Mouse (Mus musculus) kidney, embryonic 14.5 days (tissue): Measurements from ENCODE around the gene Fam72a. TPM values are rescaled to one million over a fixed set of nuclear protein-coding genes. Genes with fewer than 3 reads are reported as not detected.
A peak's percentile ranks its signal among the peaks of the same experiment; 100 is the strongest.

ENCODE experiments used
- ATAC-seq: fragments of 200-750 bp; cut with Nextera tagmentation; 2 replicates; pipeline ENCODE4 v1.8.0; 2017; ENCODE audit warnings: moderate number of reproducible peaks, mild to moderate bottlenecking, moderate TSS enrichment, moderate library complexity; ENCODE audit not compliant: low FRiP score, low TSS enrichment
- H3K27ac ChIP-seq: fragments of 300-500 bp; sonication (generic); 2 replicates; pipeline ENCODE4 v1.5.1; 2014; ENCODE audit warnings: low read depth, mild to moderate bottlenecking, low read length, moderate library complexity, mixed read lengths
- H3K27me3 ChIP-seq: fragments of 300-500 bp; sonication (generic); 2 replicates; pipeline ENCODE4 v1.6.1; 2014; ENCODE audit warnings: mild to moderate bottlenecking, low read length; ENCODE audit not compliant: control insufficient read depth, insufficient read depth
- H3K36me3 ChIP-seq: fragments of 300-500 bp; sonication (generic); 2 replicates; pipeline ENCODE4 v1.6.1; 2014; ENCODE audit warnings: low read length, mixed read lengths; ENCODE audit not compliant: control insufficient read depth, insufficient read depth
- H3K4me1 ChIP-seq: fragments of 300-500 bp; sonication (generic); 2 replicates; pipeline ENCODE4 v1.6.1; 2014; ENCODE audit warnings: low read length, mixed read lengths; ENCODE audit not compliant: control insufficient read depth, insufficient read depth
- H3K4me2 ChIP-seq: fragments of 300-500 bp; sonication (generic); replicated peaks from 2 replicates; pipeline ENCODE4 v1.6.1; 2014; ENCODE audit warnings: low read depth, mild to moderate bottlenecking, low read length
- H3K4me3 ChIP-seq: fragments of 300-500 bp; sonication (generic); 2 replicates; pipeline ENCODE4 v1.5.1; 2014; ENCODE audit warnings: mild to moderate bottlenecking, low read length
- H3K9ac ChIP-seq: fragments of 300-500 bp; sonication (generic); 2 replicates; pipeline ENCODE4 v1.6.1; 2014; ENCODE audit warnings: low read depth, mild to moderate bottlenecking, low read length, moderate library complexity
- H3K9me3 ChIP-seq: fragments of 300-500 bp; sonication (generic); 2 replicates; pipeline ENCODE4 v1.6.1; 2016; ENCODE audit warnings: low read length; ENCODE audit not compliant: control insufficient read depth
- WGBS: fragments of 180-500 bp; shearing (Covaris S2); extraction: QIAGEN DNeasy Blood & Tissue Kit; methylation state at CpG from one replicate; pipeline ENCODE4 v1.1.7; 2014; 5-methylcytosine and 5-hydroxymethylcytosine counted together
- polyA plus RNA-seq: library from polyadenylated mRNA; unstranded; fragments of >200 nt; fragmentation: Nextera tagmentation; extraction: Ambion mirVana; gene quantifications from 2 replicates; pipeline ENCODE4 v1.2.1, GENCODE M21; 2014

Fam72a gene
- polyA plus RNA-seq, 1 experiment from 2014 or later: 2.7 TPM

- Histone ChIP-seq H3K4me3 (peak overlapping the region; percentile 78), H3K4me2 (peak overlapping the region; percentile 91), H3K9ac (peak overlapping the region; percentile 83), H3K27me3 (no peaks in the 10 kb centered on the region), H3K4me1 (peaks cover 41% of the 10 kb centered on the region), H3K27ac (peak overlapping the region; percentile 95), H3K9me3 (no peaks in the 10 kb centered on the region), H3K36me3 (no peaks in the 10 kb centered on the region)
- 0% methylated on average over 26 of the region's 26 CpGs for WGBS
- ATAC-seq: no peak
Observed at GRCm38 (mm10) chr1:131525101-131525585, 2.6 kb upstream of the Fam72a start.

- WGBS: under 1% methylated on average over 34 of the region's 41 CpGs
- Histone ChIP-seq H3K4me2 (peak overlapping the region; percentile 91), H3K4me3 (peak overlapping the region; percentile 78), H3K9ac (peak overlapping the region; percentile 83), H3K27ac (peak overlapping the region; percentile 95), H3K27me3 (no peaks in the 10 kb centered on the region), H3K9me3 (no peaks in the 10 kb centered on the region), H3K36me3 (no peaks in the 10 kb centered on the region), H3K4me1 (peaks cover 42% of the 10 kb centered on the region)
- no peak for ATAC-seq
Observed at GRCm38 (mm10) chr1:131525586-131526271, 2.0 kb upstream of the Fam72a start.

GRCm38 (mm10) chr1:131526371-131527270 lies 1.1 kb upstream of the Fam72a start:
- peak overlapping the region; percentile 91 for H3K4me2 ChIP-seq
- ATAC-seq: peak; percentile 44
- no peaks in the 10 kb centered on the region for H3K36me3 ChIP-seq
- peak overlapping the region; percentile 78 for H3K4me3 ChIP-seq
- no peaks in the 10 kb centered on the region for H3K9me3 ChIP-seq
- peak overlapping the region; percentile 83 for H3K9ac ChIP-seq
- H3K27me3 ChIP-seq: no peaks in the 10 kb centered on the region
- WGBS: under 1% methylated on average over 80 of the region's 81 CpGs
- H3K27ac ChIP-seq: peak overlapping the region; percentile 95
- peaks cover 42% of the 10 kb centered on the region for H3K4me1 ChIP-seq

- peak overlapping the region; percentile 84 for H3K4me2 ChIP-seq
- H3K27ac ChIP-seq: peak overlapping the region; percentile 84
- H3K4me1 ChIP-seq: peaks cover 37% of the 10 kb centered on the region
- no peaks in the 10 kb centered on the region for H3K9me3 ChIP-seq
- H3K36me3 ChIP-seq: no peaks in the 10 kb centered on the region
- ATAC-seq: no peak
- WGBS: under 1% methylated on average over 34 of the region's 34 CpGs
- peak overlapping the region; percentile 68 for H3K9ac ChIP-seq
- H3K4me3 ChIP-seq: peak overlapping the region; percentile 76
- H3K27me3 ChIP-seq: no peaks in the 10 kb centered on the region
Observed at GRCm38 (mm10) chr1:131528081-131528507, 391 bp downstream of the Fam72a start.

- Histone ChIP-seq H3K9me3 (no peaks in the 10 kb centered on the region), H3K27ac (peak overlapping the region; percentile 84; the same call in 1 of the 2 replicates), H3K4me1 (peaks cover 32% of the 10 kb centered on the region), H3K36me3 (no peaks in the 10 kb centered on the region), H3K9ac (peak overlapping the region; percentile 68), H3K4me2 (peak overlapping the region; percentile 84), H3K27me3 (no peaks in the 10 kb centered on the region), H3K4me3 (peak overlapping the region; percentile 76)
- under 1% methylated on average over 9 of the region's 9 CpGs for WGBS
- ATAC-seq: no peak
Observed at GRCm38 (mm10) chr1:131528561-131529166, 961 bp downstream of the Fam72a start.

DNA sequence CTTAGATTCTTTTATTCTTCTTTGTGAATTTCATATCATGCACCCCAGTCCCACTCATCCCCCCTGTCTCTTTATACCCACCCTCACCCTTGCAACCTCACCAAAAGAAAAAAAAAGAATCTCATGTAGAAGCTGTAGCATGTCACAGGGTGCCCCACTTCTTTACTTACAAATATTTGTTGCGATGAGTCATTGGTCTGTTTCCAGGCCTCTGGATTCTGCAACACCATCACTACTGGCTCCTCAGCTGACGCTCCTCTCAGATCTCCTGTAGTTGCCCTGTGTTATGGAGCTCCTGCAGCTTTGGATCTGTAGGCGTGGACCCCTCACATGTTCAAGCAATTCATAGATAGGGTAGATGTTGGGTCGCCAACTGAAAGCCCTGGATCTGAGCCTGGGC lies 12.1 kb downstream of the Fam72a start:
- WGBS: 93% methylated on average over 4 of the region's 4 CpGs
- Histone ChIP-seq H3K4me3 (no peak overlapping the region), H3K4me2 (no peak overlapping the region)

GRCm38 (mm10) chr1:131540795-131541194 lies 13.1 kb downstream of the Fam72a start:
- 62% methylated on average over 5 of the region's 5 CpGs for WGBS
- Histone ChIP-seq H3K9ac (no peak overlapping the region), H3K27ac (no peak overlapping the region), H3K9me3 (no peaks in the 10 kb centered on the region), H3K27me3 (no peaks in the 10 kb centered on the region), H3K4me1 (no peaks in the 10 kb centered on the region), H3K4me3 (no peak overlapping the region), H3K4me2 (no peak overlapping the region), H3K36me3 (no peaks in the 10 kb centered on the region; the same call in 1 of the 2 replicates)
- no peak for ATAC-seq

More for the DNA sequence above, 12.1 kb downstream of the Fam72a start:
- H3K27me3 ChIP-seq: no peaks in the 10 kb centered on the region
- ATAC-seq: no peak
- no peaks in the 10 kb centered on the region; the same call in 1 of the 2 replicates for H3K36me3 ChIP-seq
- H3K9ac ChIP-seq: no peak overlapping the region
- no peaks in the 10 kb centered on the region for H3K9me3 ChIP-seq
- no peaks in the 10 kb centered on the region for H3K4me1 ChIP-seq
- no peak overlapping the region for H3K27ac ChIP-seq

- no peak for ATAC-seq
- no peaks in the 10 kb centered on the region for H3K4me1 ChIP-seq
- H3K9ac ChIP-seq: no peak overlapping the region
- no peak overlapping the region for H3K27ac ChIP-seq
- no peaks in the 10 kb centered on the region; the same call in 1 of the 2 replicates for H3K36me3 ChIP-seq
- no peaks in the 10 kb centered on the region for H3K9me3 ChIP-seq
- H3K4me2 ChIP-seq: no peak overlapping the region
- H3K4me3 ChIP-seq: no peak overlapping the region
- 45% methylated on average over 3 of the region's 3 CpGs for WGBS
- H3K27me3 ChIP-seq: no peaks in the 10 kb centered on the region
Observed at GRCm38 (mm10) chr1:131541431-131541830, 13.7 kb downstream of the Fam72a start.
